Mouse (Mus musculus): ENCODE measurements around the gene Trim72.

Trim72 gene

GRCm38 (mm10) chr7:128053061-128053460, 49.3 kb downstream of the Trim72 start:
- no peak for DNase-seq (ENCODE audit: low spot score)

- no peak for DNase-seq (ENCODE audit: low spot score)
These were observed 53.2 kb downstream of the Trim72 start for GRCm38 (mm10) chr7:128056917-128057444.

- DNase-seq (ENCODE audit: low spot score) = no peak
These were observed 54.1 kb downstream of the Trim72 start for GRCm38 (mm10) chr7:128057860-128058259.

- DNase-seq (ENCODE audit: low spot score) = no peak
These were observed 54.8 kb downstream of the Trim72 start for GRCm38 (mm10) chr7:128058576-128058975.

GRCm38 (mm10) chr7:128059091-128059490, 55.3 kb downstream of the Trim72 start:
- no peak for DNase-seq (ENCODE audit: low spot score)

All from left cerebral cortex, adult 11 months (tissue).